Mouse (Mus musculus) adrenal gland, postnatal 36 days (tissue): ENCODE measurements around the gene Cwc22. TPM values are rescaled to one million over a fixed set of nuclear protein-coding genes. Genes with fewer than 3 reads are reported as not detected.

Experiments
- DNase-seq, 2 experiments: peaks; one replicate each; pipeline ENCODE4 v3.0.0; 2021; ENCODE audit warnings: mixed read lengths in 1 of 2
- total RNA-seq, 2 experiments: library from RNA; stranded (reverse); gene quantifications; 2 replicates each; pipeline ENCODE4 v1.2.3; 2021

Gene Cwc22
- total RNA-seq, 2 experiments from 2014 or later: 29.8 to 32.3 TPM

DNA sequence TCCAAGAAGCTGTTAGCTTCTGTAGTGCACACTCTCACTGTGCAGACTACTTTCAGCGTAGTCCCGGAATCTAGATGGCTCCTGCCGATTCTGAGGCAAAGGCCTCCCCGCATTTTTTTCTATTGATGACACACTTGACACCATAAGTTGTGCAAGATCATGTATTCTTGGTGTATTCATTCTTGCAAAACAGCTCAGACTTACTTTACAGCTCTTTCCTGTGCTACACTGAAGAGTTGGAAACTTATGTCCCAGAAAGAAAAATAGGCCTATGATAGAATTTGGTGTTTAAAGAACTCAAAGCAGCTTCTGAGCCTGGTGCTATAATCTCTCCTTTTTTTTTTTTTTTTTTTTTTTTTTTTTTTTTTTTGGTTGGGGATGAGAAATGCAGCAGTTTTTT is 23.8 kb upstream of the Cwc22 start:
- DNase-seq: no peak

- DNase-seq: no peak
These were observed 16.4 kb upstream of the Cwc22 start for GRCm38 (mm10) chr2:77962450-77963193.

DNA sequence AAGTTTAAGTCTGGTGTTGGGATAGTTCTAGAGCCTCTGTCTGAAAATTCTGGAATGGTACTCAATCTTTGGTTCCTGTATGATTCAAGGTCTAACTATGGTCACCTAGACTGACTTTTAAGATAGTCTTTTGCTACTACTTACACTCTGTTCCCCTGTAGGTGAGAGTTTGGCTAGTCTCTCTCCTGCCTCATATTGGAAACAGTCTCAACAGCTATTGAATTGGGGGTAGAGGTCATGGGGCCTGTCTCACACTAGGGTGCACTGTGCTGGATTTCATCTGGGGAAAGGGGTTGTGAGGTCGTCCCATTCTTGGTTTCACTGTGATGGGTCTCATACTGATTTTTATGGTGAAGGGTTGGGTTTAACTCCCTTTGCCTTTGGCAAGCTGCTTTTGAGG is 15.1 kb upstream of the Cwc22 start:
- no peak for DNase-seq

DNA sequence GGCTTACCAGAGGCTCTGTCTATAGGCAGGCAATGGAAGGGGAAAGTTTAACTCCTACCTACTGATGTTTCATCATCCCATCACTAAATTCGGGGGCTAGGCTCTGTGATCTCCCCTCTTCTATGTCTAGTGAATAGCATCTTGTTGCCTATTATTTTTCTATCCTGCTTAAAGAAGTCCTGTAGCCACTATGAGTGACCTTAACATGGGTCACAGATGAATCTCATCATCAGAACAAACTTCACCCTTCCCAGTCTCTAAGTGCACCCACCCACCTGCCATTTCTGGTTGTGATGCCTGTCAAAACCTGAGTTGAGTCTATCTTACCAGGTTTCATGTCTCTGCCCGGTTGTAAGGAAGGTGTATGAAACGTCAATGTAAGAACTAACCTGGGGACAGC is 14.5 kb upstream of the Cwc22 start:
- no peak for DNase-seq

- no peak for DNase-seq
These were observed 13.2 kb upstream of the Cwc22 start for GRCm38 (mm10) chr2:77959341-77959740.

DNA sequence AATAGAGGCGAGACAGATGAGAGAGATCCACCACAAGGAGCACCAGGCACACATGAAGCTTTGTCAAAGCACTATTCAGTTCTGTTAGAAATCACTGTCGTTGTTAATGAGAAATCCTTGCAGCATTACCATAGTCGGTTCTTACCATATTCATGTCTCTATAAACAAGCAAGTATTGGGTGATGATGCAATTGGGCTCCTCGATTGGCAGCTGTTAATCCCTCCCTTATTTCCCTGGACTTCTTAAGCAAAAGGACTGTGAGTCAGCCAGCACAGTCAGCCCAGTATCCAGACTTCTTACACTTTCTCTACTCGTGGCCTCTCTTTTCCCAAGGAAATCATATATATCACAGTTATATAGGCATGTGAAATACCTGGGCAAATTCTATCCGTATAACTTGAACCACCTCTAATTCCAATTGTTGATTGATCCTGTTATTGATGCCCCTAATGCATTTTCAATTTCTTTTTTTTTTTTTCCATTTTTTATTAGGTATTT is 5.3 kb upstream of the Cwc22 start:
- no peak for DNase-seq

- DNase-seq: no peak
These were observed 3.9 kb upstream of the Cwc22 start for GRCm38 (mm10) chr2:77950111-77950510.

GRCm38 (mm10) chr2:77949521-77949920 is 3.3 kb upstream of the Cwc22 start:
- DNase-seq: no peak

GRCm38 (mm10) chr2:77948921-77949320 is 2.7 kb upstream of the Cwc22 start:
- no peak for DNase-seq

DNA sequence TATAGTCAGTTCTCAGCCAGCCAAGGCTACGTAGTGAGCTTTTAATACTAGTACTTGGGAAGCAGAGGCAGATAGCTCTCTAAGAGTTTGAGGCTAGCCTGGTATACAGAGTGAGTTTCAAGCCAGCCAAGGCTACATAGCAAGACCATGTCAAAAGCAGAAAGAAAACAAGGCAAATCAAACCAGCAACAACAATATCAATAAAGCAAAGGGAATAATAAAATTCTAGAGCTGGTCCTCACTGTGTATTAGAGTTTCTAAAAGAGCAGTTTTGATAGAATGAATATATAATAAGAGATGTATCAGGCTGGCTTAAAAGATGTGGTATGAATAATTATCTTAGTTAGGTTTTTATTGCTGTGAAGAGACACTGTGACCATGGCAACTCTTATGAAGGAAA is 2.0 kb upstream of the Cwc22 start:
- DNase-seq: no peak

- DNase-seq: no peak
These were observed 1.1 kb upstream of the Cwc22 start for GRCm38 (mm10) chr2:77947161-77947870.

GRCm38 (mm10) chr2:77944860-77945595 is 1.1 kb downstream of the Cwc22 start:
- DNase-seq: no peak

GRCm38 (mm10) chr2:77944281-77944680 is 1.9 kb downstream of the Cwc22 start:
- DNase-seq: no peak

GRCm38 (mm10) chr2:77941944-77942343 is 4.2 kb downstream of the Cwc22 start:
- no peak for DNase-seq

GRCm38 (mm10) chr2:77938317-77938716 is 7.9 kb downstream of the Cwc22 start:
- no peak for DNase-seq

- DNase-seq: no peak
These were observed 8.4 kb downstream of the Cwc22 start for GRCm38 (mm10) chr2:77937818-77938217.

- no peak for DNase-seq
These were observed 12.0 kb downstream of the Cwc22 start for GRCm38 (mm10) chr2:77934138-77934537.

GRCm38 (mm10) chr2:77933630-77934029 is 12.5 kb downstream of the Cwc22 start:
- no peak for DNase-seq

DNA sequence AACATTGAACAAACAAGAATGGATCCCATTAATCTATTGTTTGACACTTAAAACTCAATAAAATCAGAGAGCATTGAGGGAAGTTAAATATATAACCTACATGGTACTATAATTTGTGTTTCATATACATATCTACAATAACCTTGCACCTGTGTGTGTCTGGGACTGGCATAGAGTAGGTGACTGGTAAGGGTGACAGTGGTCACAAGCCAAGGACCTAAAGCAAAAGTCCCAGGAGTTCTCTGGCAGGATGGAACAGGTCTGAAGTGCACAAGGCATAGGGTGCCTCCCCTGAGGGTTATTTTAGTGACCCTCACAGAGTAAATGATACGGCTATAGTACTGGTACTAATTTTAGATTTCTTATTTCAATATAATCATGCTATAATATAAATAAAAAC is 14.2 kb downstream of the Cwc22 start:
- no peak for DNase-seq

DNA sequence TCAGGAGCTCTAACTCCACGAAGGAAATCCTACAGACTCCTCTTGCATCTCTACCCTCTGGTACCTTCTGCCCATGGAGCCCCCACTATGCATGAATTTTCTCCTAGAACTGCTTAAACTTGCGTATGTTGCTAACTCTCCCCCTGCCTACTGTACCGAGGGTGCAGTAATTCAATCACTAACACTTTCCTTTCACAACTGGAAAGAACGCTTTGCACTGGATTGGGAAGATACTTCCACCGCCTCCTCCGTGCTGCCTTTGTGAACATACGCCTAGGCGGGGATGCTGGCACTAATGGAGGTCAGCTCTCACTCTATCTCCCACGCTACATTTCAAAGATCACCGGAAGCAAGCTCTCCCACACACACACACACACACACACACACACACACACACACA is 17.8 kb downstream of the Cwc22 start:
- no peak for DNase-seq

DNA sequence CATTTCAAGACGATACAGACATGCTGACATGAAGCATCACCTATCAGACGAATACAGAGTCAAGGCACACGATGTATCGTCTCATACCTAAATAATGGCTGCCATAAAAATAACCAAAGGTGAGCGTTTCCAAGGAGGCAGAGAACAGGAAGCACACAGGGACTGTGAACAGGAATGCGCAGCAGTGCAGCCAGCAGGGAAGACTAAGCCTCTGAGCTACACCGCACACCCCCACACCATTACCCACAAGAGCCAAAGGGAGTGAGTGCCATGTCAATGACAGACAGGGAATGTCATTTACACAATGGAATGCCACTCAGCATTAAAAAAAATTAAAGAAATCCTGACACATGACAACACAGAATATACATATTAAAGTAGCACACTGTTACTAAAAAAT is 19.7 kb downstream of the Cwc22 start:
- DNase-seq: no peak

DNA sequence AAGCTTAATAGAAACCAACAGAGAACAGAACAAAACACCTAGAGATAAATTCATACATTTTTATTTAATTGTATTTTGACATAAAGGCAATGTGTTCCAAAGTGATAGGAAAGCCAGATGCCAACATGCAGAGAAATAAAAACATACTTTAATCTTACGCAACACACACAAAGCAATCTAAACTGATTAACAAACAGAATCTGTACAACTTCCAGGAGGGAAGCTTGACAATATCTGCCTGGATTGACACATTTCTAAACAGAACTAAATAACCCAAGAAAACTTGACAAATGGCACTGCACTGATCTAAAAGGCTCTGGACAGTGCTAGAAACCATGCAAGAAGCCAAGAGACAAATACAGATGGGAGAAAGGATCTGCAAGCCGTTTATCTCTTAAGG is 20.2 kb downstream of the Cwc22 start:
- no peak for DNase-seq
